Mouse (Mus musculus): ENCODE results near the gene Tox2.

DNA sequence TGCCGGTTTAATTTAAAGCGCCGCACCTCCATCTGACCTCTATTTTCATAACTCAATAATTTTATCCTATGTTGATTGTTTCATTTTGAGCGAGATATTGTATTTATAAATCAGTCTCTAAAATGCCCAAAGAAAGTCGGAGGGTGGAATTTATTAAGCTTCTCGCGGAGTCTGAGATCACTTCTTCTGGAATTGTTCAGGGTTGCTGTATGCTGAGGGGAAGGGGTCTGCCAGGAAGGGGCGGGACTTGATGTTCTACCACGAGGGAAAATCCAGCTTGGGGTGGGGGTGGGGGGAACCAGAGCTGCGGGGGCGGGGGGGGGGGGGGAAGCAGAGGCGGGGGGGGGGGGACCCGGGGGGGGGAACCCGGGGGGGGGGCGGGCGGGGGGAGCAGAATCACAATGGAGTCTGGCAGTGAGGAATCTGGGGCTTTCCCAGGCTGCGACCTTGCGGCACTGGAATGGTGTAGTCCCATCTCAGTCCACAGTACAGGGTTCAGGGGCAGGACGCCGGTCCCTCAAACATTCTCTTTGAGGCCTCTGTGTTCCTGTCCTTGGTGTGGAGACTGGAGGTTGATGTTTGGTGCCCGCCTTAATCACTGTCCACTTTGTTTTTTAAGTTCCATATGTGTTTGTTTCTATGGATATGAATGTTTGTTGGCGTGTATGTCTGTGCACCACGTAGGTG is 77.9 kb downstream of the Tox2 start:
- TF ChIP-seq EP300 (IDR thresholded peaks at IDR 0.05), result no peak
- no peak for TF ChIP-seq CTCF (IDR thresholded peaks at IDR 0.05)

Measured in lung, postnatal 0 days (tissue).